Mouse (Mus musculus): ENCODE measurements around the gene Bnipl.

Bnipl gene

GRCm38 (mm10) chr3:95277149-95277551 lies 26.2 kb upstream of the Bnipl start:
- DNase-seq: peak; percentile 55

- no peak for DNase-seq
Observed at GRCm38 (mm10) chr3:95276428-95276934, 25.5 kb upstream of the Bnipl start.

- peak; percentile 42 for DNase-seq
Observed at GRCm38 (mm10) chr3:95275161-95275560, 24.2 kb upstream of the Bnipl start.

GRCm38 (mm10) chr3:95274453-95274852 lies 23.5 kb upstream of the Bnipl start:
- peak; percentile 49 for DNase-seq

GRCm38 (mm10) chr3:95273471-95273870 lies 22.5 kb upstream of the Bnipl start:
- peak; percentile 98 for DNase-seq

- peak; percentile 31 for DNase-seq
Observed at GRCm38 (mm10) chr3:95270766-95271364, 19.9 kb upstream of the Bnipl start.

GRCm38 (mm10) chr3:95269789-95270188 lies 18.8 kb upstream of the Bnipl start:
- no peak for DNase-seq

GRCm38 (mm10) chr3:95267855-95268254 lies 16.9 kb upstream of the Bnipl start:
- DNase-seq: no peak

GRCm38 (mm10) chr3:95266052-95266451 lies 15.1 kb upstream of the Bnipl start:
- no peak for DNase-seq

- DNase-seq: no peak
Observed at GRCm38 (mm10) chr3:95264724-95265123, 13.7 kb upstream of the Bnipl start.

GRCm38 (mm10) chr3:95263089-95263739 lies 12.2 kb upstream of the Bnipl start:
- no peak for DNase-seq

GRCm38 (mm10) chr3:95261975-95262374 lies 11.0 kb upstream of the Bnipl start:
- DNase-seq: no peak

- DNase-seq: no peak
Observed at GRCm38 (mm10) chr3:95256931-95257330, 5.9 kb upstream of the Bnipl start.

GRCm38 (mm10) chr3:95250361-95250760 lies 632 bp downstream of the Bnipl start:
- peak; percentile 92 for DNase-seq

GRCm38 (mm10) chr3:95247660-95248336 lies 3.2 kb downstream of the Bnipl start:
- DNase-seq: no peak

- peak; percentile 64 for DNase-seq
Observed at GRCm38 (mm10) chr3:95246465-95247231, 4.3 kb downstream of the Bnipl start.

- no peak for DNase-seq
Observed at GRCm38 (mm10) chr3:95243086-95243485, 7.9 kb downstream of the Bnipl start.

GRCm38 (mm10) chr3:95241498-95241897 lies 9.5 kb downstream of the Bnipl start, which contains the start of gene Gm128:
Gene Gm128 (minus strand): TSS chr3:95241598.
- no peak for DNase-seq

GRCm38 (mm10) chr3:95240900-95241299 lies 10.1 kb downstream of the Bnipl start:
- no peak for DNase-seq

- DNase-seq: no peak
Observed at GRCm38 (mm10) chr3:95239971-95240370, 11.0 kb downstream of the Bnipl start.

GRCm38 (mm10) chr3:95239022-95239421 lies 12.0 kb downstream of the Bnipl start:
- DNase-seq: no peak

GRCm38 (mm10) chr3:95237541-95238099 lies 13.4 kb downstream of the Bnipl start:
- DNase-seq: no peak
